Mouse (Mus musculus): Measurements from ENCODE around the gene Bckdha.

The Bckdha gene

DNA sequence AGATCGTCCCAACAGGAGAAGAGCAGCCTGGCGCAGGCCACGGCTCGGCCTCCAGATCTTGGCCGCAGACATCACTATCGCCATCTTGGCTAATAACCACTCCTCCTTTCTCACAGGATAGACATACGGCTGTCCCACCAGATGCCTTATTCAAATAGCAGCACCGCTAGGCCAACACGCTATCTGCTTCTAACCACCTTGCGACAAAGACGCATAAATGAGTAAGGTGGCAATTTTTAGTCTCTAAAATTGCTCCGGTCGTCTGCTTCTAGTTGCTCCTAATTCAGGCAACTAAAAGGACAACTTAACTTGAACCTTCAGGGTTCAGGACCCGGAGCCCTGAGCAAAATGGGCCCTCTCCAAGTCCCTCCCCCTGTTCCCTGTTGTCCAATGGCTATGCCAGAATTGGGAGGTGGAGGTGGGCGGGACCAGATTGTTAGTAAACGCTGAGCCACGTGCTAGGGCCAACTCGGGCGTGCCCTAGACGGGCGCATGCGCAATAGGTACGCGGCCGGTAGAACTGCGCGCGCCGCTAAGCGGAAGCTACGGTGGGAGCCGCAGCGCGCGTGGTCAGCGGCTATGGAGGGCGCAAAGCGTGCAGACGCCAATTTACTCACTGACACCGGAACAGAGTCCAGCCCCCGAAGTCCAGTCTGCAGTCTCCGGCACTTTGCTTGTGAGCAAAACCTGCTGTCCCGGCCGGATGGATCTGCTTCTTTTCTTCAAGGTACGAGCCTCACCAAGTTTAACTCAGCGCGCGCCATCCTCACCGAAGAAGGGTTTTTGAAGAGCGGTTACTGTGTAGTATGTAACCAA, at the start of gene Bckdha, which contains the start of gene Exosc5:
TSS of gene Bckdha (minus strand) at position 325 of the 816 bp plus-strand sequence.
TSS of gene Exosc5 (plus strand) at position 508 of the 816 bp plus-strand sequence.
- peak; percentile 96 to 99 for DNase-seq (ENCODE audit: low spot score in 2 of 2)

DNA sequence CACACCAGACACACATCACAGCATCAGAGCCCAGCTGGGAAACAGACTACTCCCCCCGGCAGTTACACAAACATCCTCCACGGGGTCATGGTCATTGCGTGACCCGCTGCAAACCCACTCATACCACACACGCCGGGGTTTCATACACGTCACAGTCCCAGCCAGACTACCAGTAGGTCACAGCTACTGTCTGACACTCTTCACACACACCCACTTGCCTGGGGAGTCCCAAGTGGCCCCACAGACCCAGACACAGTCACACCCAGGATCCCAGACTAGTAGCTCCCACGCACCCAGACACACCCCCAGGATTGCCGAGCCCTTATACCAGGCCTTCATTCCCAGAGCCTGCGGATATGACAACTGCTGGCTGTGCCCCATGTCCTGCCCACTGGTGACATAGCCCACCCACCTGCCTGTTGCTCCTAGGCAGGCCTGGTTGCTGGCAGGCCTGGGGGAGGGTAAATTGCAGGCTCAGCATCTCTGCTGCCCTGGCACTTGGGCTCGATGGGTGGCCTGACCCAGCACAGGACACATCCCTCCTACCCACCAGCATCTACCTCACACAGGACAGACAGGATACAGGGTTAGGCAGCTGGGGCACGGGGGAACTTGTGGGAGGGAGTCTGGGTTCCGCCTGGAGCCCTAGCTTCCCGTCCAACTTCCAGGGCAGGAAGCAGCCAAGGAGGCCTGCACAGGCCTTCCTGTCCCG, 49.0 kb upstream of the Bckdha start:
- no peak for DNase-seq (ENCODE audit: low spot score in 2 of 2)

DNA sequence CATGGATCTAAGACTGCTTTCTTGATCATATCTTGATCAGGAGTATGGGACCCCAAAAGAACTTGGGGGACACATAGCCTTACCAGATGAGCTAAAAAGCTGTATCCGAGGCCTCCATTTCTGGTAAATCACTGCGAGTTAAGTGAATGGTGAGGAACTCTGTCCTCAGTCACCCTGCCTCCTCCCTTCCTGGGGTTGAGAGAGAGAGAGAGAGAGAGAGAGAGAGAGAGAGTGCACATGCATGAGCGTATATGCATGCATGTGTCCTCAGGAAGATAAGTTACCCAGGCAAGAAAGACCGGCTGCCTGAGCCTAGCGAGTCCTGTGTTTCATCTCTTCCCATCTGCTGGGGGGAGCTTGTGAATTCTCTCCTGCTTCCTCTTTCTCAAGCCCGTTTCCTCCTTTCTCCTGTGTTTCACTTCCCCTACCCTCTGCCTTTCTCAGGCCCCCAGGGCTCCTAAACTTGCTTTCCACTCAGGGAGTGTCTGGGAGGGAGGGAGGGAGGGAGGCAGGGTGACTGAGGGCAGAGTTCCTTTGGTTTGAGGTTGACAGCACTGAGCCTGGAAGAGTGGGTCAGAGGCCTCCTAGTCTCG, 47.9 kb upstream of the Bckdha start:
- no peak for DNase-seq (ENCODE audit: low spot score in 2 of 2)

DNA sequence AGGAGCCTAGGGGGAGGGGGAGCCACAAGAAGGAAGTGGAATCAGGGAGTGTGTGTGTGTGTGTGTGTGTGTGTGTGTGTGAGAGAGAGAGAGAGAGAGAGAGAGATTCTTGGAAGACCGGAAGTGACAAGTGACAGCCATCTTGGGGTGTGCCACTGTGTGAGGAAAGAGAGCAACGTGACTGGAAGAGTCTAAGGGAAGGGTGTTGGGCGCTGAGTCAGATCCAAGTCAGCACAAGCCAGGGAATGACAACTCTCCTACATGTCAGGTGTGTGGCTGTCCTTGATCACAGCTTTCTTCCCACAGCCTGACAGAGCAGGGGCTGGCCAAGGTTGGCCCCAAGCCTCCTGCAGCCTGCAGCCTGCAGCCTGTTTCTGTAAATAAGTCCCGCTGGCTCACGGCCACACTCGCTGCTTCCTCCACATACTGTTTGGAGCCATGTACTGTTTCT, 47.0 kb upstream of the Bckdha start:
- DNase-seq (ENCODE audit: low spot score in 2 of 2), result no peak

DNA sequence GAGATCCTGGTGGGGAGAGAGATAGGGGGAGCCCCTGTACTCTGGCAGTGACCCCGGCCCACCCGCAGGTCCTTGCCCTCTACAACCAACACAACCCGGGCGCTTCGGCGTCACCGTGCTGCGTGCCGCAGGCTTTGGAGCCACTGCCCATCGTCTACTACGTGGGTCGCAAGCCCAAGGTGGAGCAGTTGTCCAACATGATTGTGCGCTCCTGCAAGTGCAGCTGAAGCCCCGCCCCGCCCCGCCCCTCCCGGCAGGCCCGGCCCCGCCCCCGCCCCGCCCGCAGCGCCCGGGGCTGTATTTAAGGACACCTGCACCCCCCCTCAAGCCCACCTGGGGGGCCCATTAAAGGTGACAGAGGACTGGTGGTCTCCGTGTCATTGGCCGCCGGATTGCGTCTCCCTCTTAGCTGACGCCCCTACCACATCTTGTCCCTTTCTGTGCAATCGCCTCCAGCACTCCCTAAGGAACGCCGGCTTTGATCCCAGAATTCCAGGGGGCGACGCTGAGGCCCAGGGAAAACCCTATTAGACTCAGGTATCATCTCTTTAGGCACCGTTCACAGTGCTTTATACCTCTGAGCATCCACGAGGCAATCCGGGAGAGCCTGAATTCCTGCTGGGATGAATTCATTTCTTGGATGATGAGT, 46.1 kb upstream of the Bckdha start:
- no peak for DNase-seq (ENCODE audit: low spot score in 2 of 2)

DNA sequence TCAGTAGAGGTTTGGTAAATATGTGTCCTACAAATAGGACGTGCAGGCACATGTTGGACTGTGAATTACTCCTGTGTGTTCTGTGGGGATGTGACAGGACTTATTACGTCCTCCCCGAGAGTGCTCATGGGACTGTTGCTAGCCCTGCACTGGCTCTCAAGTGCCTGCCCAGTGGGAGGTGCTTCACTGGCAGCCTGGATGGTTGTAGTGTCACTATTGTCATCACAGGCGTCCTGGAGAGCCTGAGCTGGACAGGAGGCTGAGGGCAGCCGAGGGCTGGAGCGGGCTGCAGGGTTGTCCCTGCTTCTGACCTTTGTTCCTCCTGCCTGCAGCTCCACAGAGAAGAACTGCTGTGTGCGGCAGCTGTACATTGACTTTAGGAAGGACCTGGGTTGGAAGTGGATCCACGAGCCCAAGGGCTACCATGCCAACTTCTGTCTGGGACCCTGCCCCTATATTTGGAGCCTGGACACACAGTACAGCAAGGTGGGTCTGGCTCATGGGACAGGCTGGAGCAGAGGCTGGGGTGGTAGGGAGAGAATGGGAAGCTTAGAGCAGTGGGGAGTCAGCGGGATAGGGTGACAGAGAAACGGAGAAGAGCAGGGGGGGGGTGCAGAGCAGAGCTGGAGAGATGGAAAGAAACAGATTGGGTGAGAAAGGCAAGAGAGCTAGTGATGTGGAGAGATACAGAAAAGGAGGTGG, 45.2 kb upstream of the Bckdha start:
- no peak for DNase-seq (ENCODE audit: low spot score in 2 of 2)

DNA sequence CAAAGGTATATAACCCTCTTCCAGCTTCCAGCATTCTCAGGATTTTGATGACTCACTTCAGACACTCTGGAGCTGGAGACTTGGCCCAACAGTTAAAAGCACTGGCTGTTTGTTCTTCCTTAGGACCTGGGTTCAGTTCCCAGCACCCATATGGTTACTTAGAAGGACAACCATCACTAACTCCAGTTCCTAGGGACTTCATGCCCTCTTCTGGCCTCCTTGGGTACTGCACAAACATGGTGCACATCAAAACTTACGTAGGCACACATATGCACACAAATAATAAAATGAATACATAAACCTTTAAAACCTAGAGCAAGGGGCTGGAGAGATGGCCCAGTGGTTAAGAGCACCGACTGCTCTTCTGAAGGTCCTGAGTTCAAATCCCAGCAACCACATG, 43.6 kb upstream of the Bckdha start:
- no peak for DNase-seq (ENCODE audit: low spot score in 2 of 2)

DNA sequence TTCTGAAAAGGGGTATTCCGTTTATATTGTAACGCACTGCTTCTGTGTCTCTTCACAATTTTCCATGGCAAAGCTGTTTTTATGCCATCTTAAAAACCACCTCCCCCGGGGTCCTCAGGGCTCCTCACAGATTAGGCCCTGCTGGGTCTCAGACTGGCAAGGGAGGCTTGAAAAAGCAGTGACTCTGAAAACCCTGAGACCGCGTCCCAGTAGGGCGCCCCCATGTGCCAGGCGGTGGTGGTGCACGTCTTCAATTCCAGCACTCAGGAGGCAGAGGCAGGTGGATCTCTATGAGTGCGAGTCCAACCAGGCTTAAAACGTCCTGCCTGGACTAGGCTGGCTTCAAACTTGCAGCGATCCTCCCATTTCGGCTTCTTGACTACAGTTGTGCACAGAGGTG, 42.0 kb upstream of the Bckdha start:
- no peak for DNase-seq (ENCODE audit: low spot score in 2 of 2)

DNA sequence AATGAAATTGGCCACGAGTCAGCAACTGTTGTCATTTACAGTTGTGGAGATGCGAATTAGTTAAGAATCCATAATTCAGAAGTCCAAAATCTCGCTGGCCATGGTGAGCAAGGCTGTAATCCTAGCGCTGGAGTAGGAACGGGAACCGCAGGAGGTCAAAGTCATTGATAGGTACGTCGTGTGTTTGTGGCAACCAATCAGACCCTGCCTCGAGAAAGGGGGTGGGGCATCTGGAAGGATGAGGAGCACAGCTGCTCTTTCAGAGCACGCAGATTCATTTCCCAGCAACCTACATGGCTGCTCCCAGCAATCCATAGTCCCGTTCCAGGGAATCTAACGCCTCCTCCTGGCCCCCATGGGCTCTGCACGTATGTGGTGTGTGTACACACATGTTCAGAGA, 41.1 kb upstream of the Bckdha start:
- no peak for DNase-seq (ENCODE audit: low spot score in 2 of 2)

DNA sequence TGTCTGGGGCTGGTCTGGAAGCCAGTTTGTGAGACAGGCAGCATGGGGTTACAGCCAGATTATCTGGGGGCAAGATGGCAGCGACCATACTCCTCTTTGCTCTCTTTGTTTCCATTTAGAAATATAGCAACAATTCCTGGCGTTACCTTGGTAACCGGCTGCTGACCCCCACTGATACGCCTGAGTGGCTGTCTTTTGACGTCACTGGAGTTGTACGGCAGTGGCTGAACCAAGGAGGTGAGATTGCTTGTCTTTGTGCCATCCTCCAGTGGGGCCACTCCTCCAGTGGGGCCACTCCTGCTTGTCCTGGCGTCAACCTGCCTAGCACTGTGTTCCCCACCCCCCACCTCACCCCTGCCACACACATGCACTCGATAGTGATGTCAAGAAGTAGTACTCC, 35.3 kb upstream of the Bckdha start:
- no peak for DNase-seq (ENCODE audit: low spot score in 2 of 2)

DNA sequence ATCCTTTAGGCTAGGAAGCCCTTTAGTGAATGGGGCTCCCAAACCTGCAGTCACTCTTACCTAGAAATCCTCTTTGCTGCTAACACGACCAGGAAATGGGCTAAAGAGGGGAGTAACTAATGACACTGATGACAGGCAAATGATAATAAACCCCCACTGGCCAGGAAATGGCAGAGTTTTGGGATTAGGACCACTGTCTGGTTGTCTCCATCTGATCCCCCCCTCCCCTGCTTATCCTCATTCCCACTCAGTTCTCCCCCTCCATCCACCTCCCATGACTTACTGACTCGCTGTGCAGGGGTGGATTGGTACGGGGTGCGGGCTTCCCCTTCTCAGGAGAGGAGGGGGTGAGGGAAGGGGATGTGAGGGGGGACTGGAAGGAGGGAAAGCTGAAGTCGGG, 31.3 kb upstream of the Bckdha start:
- DNase-seq (ENCODE audit: low spot score in 2 of 2), result no peak

DNA sequence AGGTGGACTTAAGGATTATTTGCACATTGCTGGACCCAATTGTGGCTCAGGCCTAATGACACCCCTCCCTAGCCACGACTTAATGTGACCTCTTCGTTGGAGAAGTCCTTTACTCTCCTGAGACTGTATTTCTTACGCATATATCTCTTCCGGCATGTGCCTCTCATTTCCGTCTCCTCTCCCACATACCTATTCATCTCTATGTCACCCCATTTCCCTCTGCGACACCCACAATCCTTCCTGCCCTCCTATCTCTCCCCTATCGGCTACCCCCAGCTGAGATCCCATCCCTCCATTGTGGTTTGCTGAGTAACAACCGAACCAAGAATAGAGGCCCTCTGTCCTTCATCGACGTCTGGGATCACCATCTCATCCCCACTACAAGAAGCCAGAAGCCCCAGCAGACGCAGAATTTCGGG, 30.8 kb upstream of the Bckdha start:
- no peak for DNase-seq (ENCODE audit: low spot score in 2 of 2)

DNA sequence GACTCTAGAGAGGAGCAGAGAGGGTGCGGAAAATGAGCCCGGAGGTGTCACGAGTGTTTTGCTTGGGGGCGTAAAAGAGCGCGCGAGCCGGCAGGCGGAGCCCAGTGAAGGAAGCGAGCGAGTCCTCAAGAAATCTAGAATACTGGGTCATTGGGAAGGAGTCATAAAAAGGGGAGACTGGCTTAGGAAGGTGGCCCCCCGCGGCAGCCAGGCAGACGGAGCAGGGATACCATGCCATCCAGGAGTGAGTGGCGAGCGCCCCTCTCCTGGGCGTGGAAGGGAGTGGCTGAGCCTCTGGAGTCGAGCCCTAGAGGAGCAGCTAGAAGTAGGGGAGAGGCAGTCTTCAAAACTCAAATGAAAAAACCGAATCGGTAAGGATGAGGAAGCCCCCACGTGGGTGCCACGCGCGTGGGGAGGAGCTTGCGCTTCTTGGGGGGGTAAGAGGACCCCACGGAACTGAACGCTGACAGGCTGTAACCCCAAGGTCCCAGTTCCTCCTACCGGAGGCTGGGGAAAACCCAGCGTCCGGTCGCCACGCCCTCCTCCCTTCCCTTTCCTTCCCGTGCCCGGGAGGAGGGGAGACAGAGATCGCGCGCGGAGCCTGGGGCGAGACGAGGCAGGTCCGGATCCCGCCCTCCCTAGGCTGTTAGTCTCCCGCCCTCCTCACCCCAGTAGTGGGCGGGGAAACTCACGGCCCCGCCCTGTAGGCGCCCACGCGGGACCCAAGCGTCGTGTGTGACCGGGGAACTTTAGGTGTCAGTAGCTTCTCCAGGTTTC, 30.2 kb upstream of the Bckdha start:
- DNase-seq (ENCODE audit: low spot score in 2 of 2), result peak; percentile 76 to 86

DNA sequence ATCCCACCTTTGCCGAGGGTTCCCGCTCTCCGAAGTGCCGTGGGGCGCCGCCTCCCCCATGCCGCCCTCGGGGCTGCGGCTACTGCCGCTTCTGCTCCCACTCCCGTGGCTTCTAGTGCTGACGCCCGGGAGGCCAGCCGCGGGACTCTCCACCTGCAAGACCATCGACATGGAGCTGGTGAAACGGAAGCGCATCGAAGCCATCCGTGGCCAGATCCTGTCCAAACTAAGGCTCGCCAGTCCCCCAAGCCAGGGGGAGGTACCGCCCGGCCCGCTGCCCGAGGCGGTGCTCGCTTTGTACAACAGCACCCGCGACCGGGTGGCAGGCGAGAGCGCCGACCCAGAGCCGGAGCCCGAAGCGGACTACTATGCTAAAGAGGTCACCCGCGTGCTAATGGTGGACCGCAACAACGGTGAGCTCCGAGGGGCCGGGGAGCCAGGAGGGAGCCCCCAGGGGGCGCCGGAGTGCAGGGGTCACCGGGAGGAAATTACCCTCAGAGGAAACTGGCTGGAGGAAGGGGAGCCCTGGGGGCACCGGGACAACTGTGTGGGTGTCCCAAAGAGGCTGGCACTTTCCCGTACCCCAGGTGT, 29.1 kb upstream of the Bckdha start:
- peak; percentile 81 to 85 for DNase-seq (ENCODE audit: low spot score in 2 of 2)

DNA sequence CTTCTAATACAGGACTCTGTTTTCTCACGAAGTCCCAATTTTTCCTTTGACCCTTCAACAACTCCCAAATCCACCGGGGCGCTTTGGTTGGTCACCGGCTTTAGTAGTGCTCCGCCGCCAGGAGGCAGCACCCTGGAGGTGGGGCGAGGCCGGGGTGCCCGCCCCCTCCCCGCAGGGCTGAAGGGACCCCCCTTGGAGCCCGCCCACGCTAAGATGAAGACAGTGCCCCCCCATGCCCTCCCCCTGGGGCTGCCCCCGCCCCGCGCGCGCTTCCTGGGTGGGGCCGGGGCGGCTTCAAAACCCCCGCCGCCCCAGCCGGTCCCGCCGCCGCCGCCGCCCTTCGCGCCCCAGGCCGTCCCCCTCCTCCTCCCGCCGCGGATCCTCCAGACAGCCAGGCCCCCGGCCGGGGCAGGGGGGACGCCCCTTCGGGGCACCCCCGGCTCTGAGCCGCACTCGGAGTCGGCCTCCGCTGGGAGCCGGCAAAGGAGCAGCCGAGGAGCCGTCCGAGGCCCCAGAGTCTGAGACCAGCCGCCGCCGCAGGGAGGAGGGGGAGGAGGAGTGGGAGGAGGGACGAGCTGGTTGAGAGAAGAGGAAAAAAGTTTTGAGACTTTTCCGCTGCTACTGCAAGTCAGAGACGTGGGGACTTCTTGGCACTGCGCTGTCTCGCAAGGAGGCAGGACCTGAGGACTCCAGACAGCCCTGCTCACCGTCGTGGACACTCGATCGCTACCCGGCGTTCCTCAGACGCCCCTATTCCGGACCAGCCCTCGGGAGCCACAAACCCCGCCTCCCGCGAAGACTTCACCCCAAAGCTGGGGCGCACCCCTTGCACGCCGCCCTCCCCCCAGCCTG, 28.1 kb upstream of the Bckdha start, which contains the start of gene Tgfb1:
TSS of gene Tgfb1 (plus strand) at position 323 of the 852 bp plus-strand sequence.
- DNase-seq (ENCODE audit: low spot score in 2 of 2), result peak; percentile 87 to 91

DNA sequence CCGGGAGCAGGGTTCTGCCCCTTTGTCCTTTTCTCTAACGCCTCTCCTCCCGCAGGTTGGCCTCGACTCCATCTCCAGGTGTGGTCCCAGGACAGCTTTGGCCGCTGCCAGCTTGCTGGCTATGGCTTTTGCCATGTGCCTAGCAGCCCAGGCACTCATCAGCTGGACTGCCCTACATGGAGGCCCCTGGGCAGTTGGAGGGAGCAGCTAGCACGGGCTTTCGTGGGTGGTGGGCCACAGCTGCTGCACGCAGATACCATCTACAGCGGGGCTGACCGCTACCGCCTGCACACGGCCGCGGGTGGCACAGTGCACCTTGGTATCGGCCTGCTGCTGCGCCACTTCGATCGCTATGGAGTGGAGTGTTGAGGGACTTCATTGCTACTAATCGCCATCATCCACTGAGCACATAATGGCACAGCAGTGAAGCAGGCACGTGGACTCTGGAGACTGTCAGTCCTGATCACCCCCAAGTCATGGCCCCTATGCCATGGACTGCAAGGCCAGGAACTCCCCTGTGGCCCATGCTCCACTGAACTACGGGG, 27.2 kb upstream of the Bckdha start:
- peak in 1 of 2 experiments; percentile 40 for DNase-seq (ENCODE audit: low spot score in 2 of 2)

DNA sequence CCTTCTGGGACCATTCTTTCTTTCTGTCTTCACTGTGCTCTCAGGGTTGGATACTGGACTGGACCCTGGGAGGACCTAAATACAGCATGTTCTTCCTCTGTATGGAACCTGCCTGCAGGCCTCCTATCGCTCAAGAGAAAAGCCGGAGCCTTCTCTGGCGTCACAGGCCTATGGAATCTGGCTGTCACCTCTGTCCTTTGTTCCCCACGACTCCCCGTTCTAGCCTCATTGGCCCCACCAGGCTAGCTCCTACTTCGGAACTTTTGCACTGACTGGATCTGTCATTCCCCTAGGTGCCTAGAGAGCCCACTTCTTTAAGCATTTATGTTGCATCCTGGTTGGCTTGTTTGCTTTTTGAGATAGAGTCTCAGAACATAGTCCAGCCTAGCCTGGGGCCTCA, 25.9 kb upstream of the Bckdha start:
- DNase-seq (ENCODE audit: low spot score in 2 of 2), result no peak

DNA sequence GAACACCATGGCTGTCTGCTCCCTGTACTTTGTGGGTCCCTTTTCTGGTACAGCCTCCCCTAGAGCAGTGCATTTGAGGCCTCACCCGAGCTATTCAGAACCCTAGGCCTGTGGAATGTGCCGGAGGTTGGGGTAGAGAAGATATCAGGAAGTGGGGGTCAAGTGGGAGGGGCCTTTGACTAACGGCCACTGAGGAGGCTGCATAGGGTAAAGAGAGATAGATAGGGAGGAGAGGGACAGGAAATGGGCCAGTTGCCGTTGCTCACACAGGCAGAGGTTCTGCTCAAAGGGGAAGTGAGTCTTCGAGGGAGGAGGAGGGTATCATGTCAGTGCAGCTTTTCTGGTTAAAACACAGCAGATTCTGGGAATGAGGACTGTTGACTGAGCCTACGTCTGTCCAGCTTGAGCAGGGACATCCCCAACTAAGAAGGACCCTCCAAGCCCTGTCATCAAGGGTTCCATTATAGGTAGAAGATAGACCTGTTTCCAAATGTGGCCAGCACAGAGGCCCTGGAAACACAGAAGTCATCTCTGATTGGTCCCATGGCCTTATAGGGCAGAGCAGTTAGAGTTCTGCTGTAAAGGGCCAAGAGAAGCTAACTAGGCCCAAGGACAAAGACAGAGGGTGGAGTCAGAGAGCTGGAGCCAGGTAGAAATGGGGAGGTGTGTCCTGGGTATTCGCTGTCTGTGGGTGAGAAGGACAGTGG, 24.8 kb upstream of the Bckdha start:
- peak; percentile 38 to 74 for DNase-seq (ENCODE audit: low spot score in 2 of 2)
